Mouse (Mus musculus) kidney, postnatal 0 days (tissue): ENCODE measurements around the gene Zfp207. TPM values are rescaled to one million over a fixed set of nuclear protein-coding genes. Genes with fewer than 3 reads are reported as not detected.

Experiments used
- ATAC-seq: fragments of 200-750 bp; cut with Nextera tagmentation; replicated peaks from 2 replicates; pipeline ENCODE4 v1.8.0; 2017; ENCODE audit warnings: low read depth, moderate number of reproducible peaks, moderate TSS enrichment, moderate library complexity; ENCODE audit not compliant: low FRiP score
- DNase-seq: peaks from one replicate; pipeline ENCODE4 v3.0.0-alpha.2; 2016; ENCODE audit warnings: low spot score
- H3K27ac ChIP-seq: fragments of 300-500 bp; sonication (generic); 2 replicates; pipeline ENCODE4 v1.5.1; 2014; ENCODE audit warnings: mild to moderate bottlenecking
- H3K27me3 ChIP-seq: fragments of 300-500 bp; sonication (generic); 2 replicates; pipeline ENCODE4 v1.6.1; 2014; ENCODE audit warnings: low read length, mixed read lengths; ENCODE audit not compliant: insufficient read depth
- H3K36me3 ChIP-seq: fragments of 300-500 bp; sonication (generic); 2 replicates; pipeline ENCODE4 v1.6.1; 2014; ENCODE audit warnings: low read length, mixed read lengths; ENCODE audit not compliant: insufficient read depth
- H3K4me1 ChIP-seq: fragments of 300-500 bp; sonication (generic); replicated peaks from 2 replicates; pipeline ENCODE4 v1.6.1; 2014; ENCODE audit warnings: antibody characterized with exemption, low read length, mixed read lengths; ENCODE audit not compliant: insufficient read depth
- H3K4me2 ChIP-seq: fragments of 300-500 bp; sonication (generic); 2 replicates; pipeline ENCODE4 v1.6.1; 2014; ENCODE audit warnings: mild to moderate bottlenecking, low read length, moderate library complexity, mixed read lengths
- H3K4me3 ChIP-seq: fragments of 300-500 bp; sonication (generic); replicated peaks from 2 replicates; pipeline ENCODE4 v1.5.1; 2014; ENCODE audit warnings: low read depth, low read length
- H3K9ac ChIP-seq: fragments of 300-500 bp; sonication (generic); 2 replicates; pipeline ENCODE4 v1.6.1; 2014; ENCODE audit warnings: low read depth, low read length
- H3K9me3 ChIP-seq: fragments of 300-500 bp; sonication (generic); replicated peaks from 2 replicates; pipeline ENCODE4 v1.6.1; 2016; ENCODE audit warnings: low read length, inconsistent platforms, mixed read lengths
- CTCF ChIP-seq: IDR thresholded peaks from 2 replicates; pipeline ENCODE4 v1.5.1; 2016; ENCODE audit warnings: antibody characterized with exemption, low read depth, mild to moderate bottlenecking, moderate library complexity
- WGBS: fragments of 180-500 bp; shearing (Covaris S2); extraction: QIAGEN DNeasy Blood & Tissue Kit; methylation state at CpG from one replicate; pipeline ENCODE4 v1.1.7; 2014; 5-methylcytosine and 5-hydroxymethylcytosine counted together
- polyA plus RNA-seq: library from polyadenylated mRNA; unstranded; fragments of >200 nt; fragmentation: Nextera tagmentation; extraction: Ambion mirVana; gene quantifications from 2 replicates; pipeline ENCODE4 v1.2.1, GENCODE M21; 2015

Zfp207 gene
- polyA plus RNA-seq, 1 experiment from 2014 or later: 199 TPM

GRCm38 (mm10) chr11:80429500-80430166 is 46.6 kb downstream of the Zfp207 start:
- no peaks in the 10 kb centered on the region for H3K4me1 ChIP-seq
- WGBS: 54% methylated on average over 14 of the region's 14 CpGs
- H3K4me3 ChIP-seq: peak overlapping the region; percentile 100
- peak overlapping the region; percentile 97 for H3K9ac ChIP-seq
- TF ChIP-seq CTCF: no peak
- H3K27ac ChIP-seq: peak overlapping the region; percentile 88; the same call in 1 of the 2 replicates
- no peaks in the 10 kb centered on the region for H3K27me3 ChIP-seq
- no peak for ATAC-seq
- peak overlapping the region; percentile 81 for H3K4me2 ChIP-seq
- H3K9me3 ChIP-seq: no peaks in the 10 kb centered on the region
- no peak for DNase-seq
- peaks cover 10% of the 10 kb centered on the region for H3K36me3 ChIP-seq

- DNase-seq: no peak
- H3K9ac ChIP-seq: no peak overlapping the region
Observed at GRCm38 (mm10) chr11:80430366-80430910, 47.4 kb downstream of the Zfp207 start.

GRCm38 (mm10) chr11:80446916-80447315 is 63.8 kb downstream of the Zfp207 start:
- ATAC-seq: no peak
- TF ChIP-seq CTCF: no peak
- 92% methylated on average over 3 of the region's 3 CpGs for WGBS
- H3K36me3 ChIP-seq: peaks cover 16% of the 10 kb centered on the region
- H3K4me1 ChIP-seq: no peaks in the 10 kb centered on the region
- no peaks in the 10 kb centered on the region for H3K27me3 ChIP-seq
- no peak for DNase-seq
- no peaks in the 10 kb centered on the region for H3K9me3 ChIP-seq
- no peak overlapping the region for H3K4me2 ChIP-seq
- H3K9ac ChIP-seq: no peak overlapping the region
- H3K4me3 ChIP-seq: no peak overlapping the region
- no peak overlapping the region for H3K27ac ChIP-seq

More at GRCm38 (mm10) chr11:80430366-80430910, 47.4 kb downstream of the Zfp207 start:
- Histone ChIP-seq H3K36me3 (peaks cover 11% of the 10 kb centered on the region), H3K27me3 (no peaks in the 10 kb centered on the region), H3K4me1 (no peaks in the 10 kb centered on the region), H3K4me3 (no peak overlapping the region), H3K9me3 (no peaks in the 10 kb centered on the region), H3K27ac (no peak overlapping the region), H3K4me2 (no peak overlapping the region)
- WGBS: 70% methylated on average over 3 of the region's 3 CpGs
- TF ChIP-seq CTCF: no peak
- ATAC-seq: no peak

- 74% methylated on average over 2 of the region's 2 CpGs for WGBS
- no peak for DNase-seq
Observed at GRCm38 (mm10) chr11:80449859-80450258, 66.8 kb downstream of the Zfp207 start.

GRCm38 (mm10) chr11:80452242-80452641 is 69.2 kb downstream of the Zfp207 start:
- Histone ChIP-seq H3K4me1 (no peaks in the 10 kb centered on the region), H3K9me3 (no peaks in the 10 kb centered on the region), H3K27me3 (no peaks in the 10 kb centered on the region), H3K4me3 (no peak overlapping the region), H3K9ac (no peak overlapping the region), H3K36me3 (peaks cover 14% of the 10 kb centered on the region; the same call in 1 of the 2 replicates), H3K27ac (no peak overlapping the region), H3K4me2 (no peak overlapping the region)
- no peak for TF ChIP-seq CTCF
- 86% methylated on average over 3 of the region's 3 CpGs for WGBS
- ATAC-seq (no peak), DNase-seq (no peak)

More at GRCm38 (mm10) chr11:80449859-80450258, 66.8 kb downstream of the Zfp207 start:
- TF ChIP-seq CTCF: no peak
- Histone ChIP-seq H3K36me3 (peaks cover 16% of the 10 kb centered on the region), H3K9me3 (no peaks in the 10 kb centered on the region), H3K4me2 (no peak overlapping the region), H3K27me3 (no peaks in the 10 kb centered on the region), H3K9ac (no peak overlapping the region), H3K27ac (no peak overlapping the region), H3K4me1 (no peaks in the 10 kb centered on the region), H3K4me3 (no peak overlapping the region)
- no peak for ATAC-seq

DNA sequence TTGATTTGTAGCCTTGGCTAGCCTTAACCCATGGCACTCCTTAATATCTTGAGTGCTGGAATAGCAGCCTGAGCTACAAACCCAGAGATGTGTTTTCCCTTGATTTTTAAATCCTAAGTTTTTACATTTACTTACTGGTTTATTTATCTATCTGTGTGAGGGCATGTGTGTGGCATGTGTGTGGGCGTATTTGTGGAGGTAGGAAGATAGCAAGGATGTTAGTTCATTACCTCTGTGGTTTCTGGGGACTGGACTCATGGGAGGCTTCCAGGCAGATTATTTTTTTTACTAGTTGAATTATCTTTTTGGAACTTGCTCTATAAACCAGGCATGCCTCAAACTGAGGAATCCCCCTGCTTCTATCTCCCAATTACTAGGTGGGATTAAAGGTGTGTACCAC is 70.1 kb downstream of the Zfp207 start:
- 91% methylated on average over 1 of the region's 1 CpGs for WGBS
- peaks cover 14% of the 10 kb centered on the region; the same call in 1 of the 2 replicates for H3K36me3 ChIP-seq
- no peak for DNase-seq
- no peak overlapping the region for H3K9ac ChIP-seq
- H3K4me1 ChIP-seq: no peaks in the 10 kb centered on the region
- no peak for ATAC-seq
- no peak overlapping the region for H3K4me3 ChIP-seq
- no peaks in the 10 kb centered on the region for H3K27me3 ChIP-seq
- H3K9me3 ChIP-seq: no peaks in the 10 kb centered on the region
- no peak overlapping the region for H3K27ac ChIP-seq
- TF ChIP-seq CTCF: no peak
- no peak overlapping the region for H3K4me2 ChIP-seq

Other genes starting within 250 kb of the Zfp207 start
- 35.9 and 36.5 TPM in 2 replicates for gene Tefm, start 241.1 kb upstream of the Zfp207 start, polyA plus RNA-seq
- 3.6 and 4.3 TPM in 2 replicates for gene Adap2, start 229.2 kb upstream of the Zfp207 start, polyA plus RNA-seq
- gene Rnf135, start 199.4 kb upstream of the Zfp207 start, polyA plus RNA-seq: 11.8 and 12.9 TPM in 2 replicates
- gene Rhot1, start 174.3 kb upstream of the Zfp207 start, polyA plus RNA-seq: 46.4 and 48.1 TPM in 2 replicates
- gene Rhbdl3, start 82.4 kb upstream of the Zfp207 start, polyA plus RNA-seq: 1.5 and 2.1 TPM in 2 replicates
- gene 5730455P16Rik, start 5.2 kb upstream of the Zfp207 start, polyA plus RNA-seq: 17.1 and 18.2 TPM in 2 replicates
- 249 and 281 TPM in 2 replicates for gene Psmd11, start 45.3 kb downstream of the Zfp207 start, polyA plus RNA-seq
- 0.38 and 0.54 TPM in 2 replicates for gene Cdk5r1, start 93.7 kb downstream of the Zfp207 start, polyA plus RNA-seq